Mouse (Mus musculus): ENCODE data around the gene Myzap. TPM values are rescaled to one million over a fixed set of nuclear protein-coding genes. Genes with fewer than 3 reads are reported as not detected.
"Not testable (repeated sequence)": the region's sequence is repeated elsewhere in the genome, so short reads cannot be mapped to it uniquely, and the experiment has no call there.

Gene Myzap
- total RNA-seq (2015; ENCODE audit: low replicate concordance) (1.3 and 2.2 TPM in 2 replicates), total RNA-seq (2017; ENCODE audit: low replicate concordance) (3.6 TPM in 1 of 2 replicates, not detected in the other)

DNA sequence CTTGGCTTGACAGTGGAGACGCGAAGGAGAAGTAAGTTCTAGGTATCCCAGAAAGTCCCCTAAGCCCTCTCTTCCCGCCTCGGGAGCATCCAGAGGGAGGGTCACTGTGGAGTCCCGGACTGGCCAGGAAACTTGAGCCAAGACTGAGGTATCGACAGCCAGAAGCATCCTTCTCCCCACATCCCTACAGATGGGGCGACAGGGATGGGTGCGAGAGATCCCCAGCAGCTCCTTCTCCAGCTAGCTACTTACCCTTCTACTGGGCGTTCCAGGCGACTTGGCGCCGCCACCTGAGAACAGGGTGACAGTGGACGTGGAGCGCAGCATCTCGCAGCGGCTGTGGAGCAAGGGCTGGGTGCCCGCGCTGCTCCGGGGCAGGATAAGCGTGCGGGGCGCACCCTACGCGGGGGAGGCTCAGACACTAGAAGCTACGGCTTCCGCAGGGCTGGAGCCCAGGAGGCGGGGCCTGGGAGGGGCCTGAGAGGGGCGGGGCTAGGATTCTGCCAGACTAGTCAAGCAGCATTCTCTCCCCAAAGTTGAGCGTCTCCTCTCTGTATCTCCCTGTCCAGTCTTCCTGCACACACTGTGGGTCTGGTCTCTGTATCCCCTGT lies at the start of gene Myzap:
Gene Myzap (minus strand): TSS at position 423 of the 611 bp plus-strand sequence.
- ATAC-seq (replicated peaks; ENCODE audit: low FRiP score, poor library complexity, severe bottlenecking), result peak; percentile 79

DNA sequence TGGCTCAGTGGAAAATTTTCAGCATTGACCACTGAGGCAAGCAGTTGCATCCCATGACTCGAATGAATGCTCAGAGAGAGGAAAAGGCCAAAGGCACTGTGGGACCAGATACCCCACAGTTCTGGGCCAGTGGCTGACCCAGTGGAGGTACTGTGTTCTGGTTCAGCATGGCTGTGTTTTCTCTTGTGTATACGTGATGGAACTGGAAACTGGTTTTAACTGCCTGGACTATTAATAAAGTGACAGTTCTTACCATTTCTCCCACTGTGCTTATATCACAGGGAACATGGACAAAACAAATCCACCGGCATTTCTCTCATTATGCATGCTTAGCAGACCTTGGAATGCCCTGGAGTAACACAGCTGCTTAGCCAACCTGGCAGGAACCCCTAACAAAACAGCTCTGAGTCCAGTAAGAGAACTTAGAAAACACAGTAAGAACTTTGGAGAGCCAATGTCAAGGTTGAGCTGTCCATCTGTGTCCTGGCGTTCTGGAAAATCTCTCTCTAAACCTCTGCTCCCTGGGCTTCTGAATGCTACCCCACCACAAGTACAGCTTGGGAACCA lies 48.3 kb upstream of the Myzap start:
- no peak for ATAC-seq (replicated peaks; ENCODE audit: low FRiP score, poor library complexity, severe bottlenecking)

DNA sequence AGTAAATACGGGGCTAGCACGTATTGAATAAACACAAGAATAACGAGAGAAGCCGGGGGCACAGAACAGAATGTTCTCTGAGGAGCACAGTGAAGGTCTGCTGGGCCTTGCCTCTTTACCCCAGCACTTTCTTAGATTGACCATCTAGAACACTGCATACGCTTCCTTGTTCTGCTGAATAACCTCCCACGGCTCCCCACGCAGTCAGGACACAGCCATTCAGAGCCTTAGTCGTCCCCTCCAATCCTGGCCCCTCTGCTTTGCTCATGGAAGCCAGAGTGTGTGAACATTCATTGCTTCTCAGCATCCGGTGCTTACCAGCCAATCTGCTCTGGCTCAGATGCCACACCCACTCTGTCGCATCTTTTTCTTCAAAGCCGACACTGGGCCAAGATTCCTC lies 46.0 kb upstream of the Myzap start:
- ATAC-seq (replicated peaks; ENCODE audit: low FRiP score, poor library complexity, severe bottlenecking), result no peak

DNA sequence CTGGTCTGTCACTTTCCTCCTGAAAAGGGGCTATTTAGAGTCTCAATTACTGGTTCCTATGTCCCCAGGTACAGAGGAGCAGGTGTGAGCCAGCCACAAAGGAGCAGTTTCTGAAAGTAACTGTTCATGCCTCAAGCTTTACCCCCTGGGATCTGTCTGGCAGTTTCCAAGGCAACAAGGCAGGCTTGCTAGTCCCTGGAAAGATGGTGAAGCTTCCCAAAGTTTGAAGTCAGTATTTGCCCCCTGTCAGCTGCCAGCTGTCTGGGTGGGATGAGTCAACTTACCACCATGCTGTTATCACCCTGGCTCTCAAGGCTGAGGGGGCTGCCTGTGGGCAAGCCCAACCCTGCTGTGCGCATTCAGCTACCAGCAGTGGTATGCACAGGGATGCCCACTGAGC lies 44.7 kb upstream of the Myzap start:
- no peak for ATAC-seq (replicated peaks; ENCODE audit: low FRiP score, poor library complexity, severe bottlenecking)

DNA sequence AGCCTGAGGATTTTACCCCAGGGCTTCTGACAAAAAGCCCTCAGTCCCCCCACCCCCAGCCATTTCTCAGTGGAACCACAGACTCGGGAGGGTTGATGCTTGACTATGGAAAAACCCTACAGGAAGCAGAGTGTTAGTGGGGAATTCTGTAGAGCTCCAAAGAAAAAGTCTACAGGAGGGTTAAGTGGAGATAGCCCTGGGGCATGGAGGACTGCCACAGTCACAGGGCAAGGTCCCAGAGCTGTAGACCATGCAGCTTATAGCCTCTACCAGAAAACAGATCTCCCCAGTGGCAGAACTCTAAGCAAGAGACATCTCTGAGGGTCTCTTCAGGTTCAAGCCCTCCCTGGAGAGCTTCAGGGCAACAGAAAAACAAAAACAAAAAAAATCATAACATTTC lies 43.5 kb upstream of the Myzap start:
- ATAC-seq (replicated peaks; ENCODE audit: low FRiP score, poor library complexity, severe bottlenecking), result no peak

DNA sequence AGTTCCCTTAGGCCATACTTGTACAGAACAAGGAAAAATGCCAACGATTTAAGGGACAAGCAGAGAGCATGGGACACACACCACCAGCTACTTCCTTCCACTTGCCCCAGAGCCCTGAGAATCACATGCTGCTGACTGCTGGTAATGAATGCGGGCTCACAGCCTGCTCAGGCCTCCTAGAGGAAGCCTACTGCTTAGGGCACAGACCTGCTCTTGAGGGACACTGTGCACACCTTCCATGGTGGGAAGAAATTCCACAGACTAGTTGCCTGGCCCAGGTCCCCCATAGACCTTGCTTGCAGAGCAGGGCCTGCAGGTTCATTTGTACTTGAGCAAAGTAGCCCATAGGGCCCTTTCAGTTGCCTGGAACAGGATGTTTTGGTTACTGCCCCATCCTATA lies 42.8 kb upstream of the Myzap start:
- no peak for ATAC-seq (replicated peaks; ENCODE audit: low FRiP score, poor library complexity, severe bottlenecking)

DNA sequence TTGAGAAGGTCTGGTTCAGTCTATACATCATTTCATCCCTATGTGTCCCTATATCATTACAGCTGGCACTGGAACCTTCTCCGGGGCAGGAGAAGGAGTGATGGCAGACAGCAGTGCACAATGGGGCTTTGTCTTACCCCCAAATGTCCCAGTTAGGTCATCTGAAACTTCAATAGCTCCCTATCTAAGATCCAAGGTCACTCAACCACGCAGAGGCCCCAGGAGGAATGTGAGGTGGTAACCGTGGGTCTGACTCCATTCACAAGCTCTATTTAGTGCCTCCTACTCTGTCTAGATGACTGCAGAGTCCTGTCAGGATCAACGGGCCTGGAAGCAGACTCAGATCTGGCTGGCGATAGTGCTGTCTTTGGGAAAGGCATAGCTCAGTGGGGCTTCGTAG lies 36.8 kb upstream of the Myzap start:
- ATAC-seq (replicated peaks; ENCODE audit: low FRiP score, poor library complexity, severe bottlenecking), result no peak

DNA sequence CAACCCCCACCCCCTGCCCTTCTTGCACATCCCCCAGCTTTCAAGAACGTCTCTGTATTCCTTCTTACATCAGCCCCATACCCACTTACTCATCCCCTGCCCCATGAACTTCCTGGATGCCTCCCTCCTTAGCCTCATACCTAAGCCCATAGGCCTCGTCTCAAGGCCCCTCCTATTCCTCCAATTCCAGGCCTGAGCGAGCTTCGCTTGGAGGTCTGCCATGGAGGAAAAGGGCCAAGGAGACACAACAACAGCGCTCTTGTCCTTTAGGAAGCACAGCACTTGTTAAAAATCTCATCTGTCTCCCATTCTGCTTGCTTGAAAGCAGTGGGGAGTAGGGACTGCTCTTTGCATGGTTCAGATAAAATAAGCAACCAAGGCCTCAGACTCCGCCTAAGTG lies 36.1 kb upstream of the Myzap start:
- ATAC-seq (replicated peaks; ENCODE audit: low FRiP score, poor library complexity, severe bottlenecking), result no peak

DNA sequence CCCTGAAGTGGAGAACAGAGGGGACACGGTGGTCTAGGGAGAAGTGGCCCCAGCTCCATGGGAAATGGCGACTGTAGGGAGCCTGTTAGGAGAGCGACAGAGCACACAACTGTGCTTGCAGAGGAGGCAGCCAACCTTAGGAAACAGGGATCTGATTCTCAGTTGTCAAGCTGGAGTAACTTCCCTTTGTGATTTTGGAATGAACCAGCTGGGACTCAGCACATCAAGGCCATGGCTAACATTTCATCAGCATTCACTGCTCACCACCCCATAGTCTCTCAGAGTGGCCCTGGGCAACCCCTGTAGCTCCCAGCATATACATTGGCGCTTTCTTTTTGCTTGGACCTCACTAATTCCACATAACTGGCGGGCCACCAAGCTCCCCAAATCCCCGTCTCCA lies 33.8 kb upstream of the Myzap start:
- ATAC-seq (replicated peaks; ENCODE audit: low FRiP score, poor library complexity, severe bottlenecking), result no peak

DNA sequence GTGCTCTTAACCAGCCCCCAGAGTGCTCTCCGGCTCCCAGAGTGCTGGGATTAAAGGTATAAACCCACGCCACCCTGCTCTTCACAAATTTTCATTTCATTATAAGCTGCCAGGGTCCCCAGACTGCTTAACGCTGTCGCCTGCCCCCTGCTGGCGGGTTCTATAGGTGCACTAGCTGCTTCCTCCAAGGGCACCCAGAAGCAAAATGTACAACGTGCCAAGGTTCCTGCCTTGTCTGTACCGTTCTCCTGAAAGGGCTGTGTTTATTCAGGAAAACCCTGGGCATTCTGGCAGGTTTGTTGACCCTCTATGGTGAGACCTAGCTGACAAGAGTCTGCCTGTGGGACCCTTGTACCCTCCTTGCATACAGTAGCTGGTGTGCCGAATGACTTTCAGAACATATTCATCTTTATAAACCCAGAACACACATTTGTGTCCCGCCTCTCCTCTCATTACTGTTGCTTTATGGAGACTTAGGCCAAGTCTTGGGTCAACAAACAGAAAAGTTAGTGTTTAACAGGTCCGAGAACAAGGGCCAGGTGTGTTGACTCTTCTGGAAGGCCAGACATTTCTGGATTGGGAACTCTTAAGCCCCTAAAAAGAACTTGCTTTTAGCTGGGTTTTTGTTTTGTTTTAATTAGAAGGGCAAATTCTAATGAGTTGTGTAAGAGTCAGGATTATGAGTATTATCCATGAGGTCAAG lies 32.8 kb upstream of the Myzap start:
- ATAC-seq (replicated peaks; ENCODE audit: low FRiP score, poor library complexity, severe bottlenecking), result peak; percentile 59; the same call in 1 of the 2 replicates

DNA sequence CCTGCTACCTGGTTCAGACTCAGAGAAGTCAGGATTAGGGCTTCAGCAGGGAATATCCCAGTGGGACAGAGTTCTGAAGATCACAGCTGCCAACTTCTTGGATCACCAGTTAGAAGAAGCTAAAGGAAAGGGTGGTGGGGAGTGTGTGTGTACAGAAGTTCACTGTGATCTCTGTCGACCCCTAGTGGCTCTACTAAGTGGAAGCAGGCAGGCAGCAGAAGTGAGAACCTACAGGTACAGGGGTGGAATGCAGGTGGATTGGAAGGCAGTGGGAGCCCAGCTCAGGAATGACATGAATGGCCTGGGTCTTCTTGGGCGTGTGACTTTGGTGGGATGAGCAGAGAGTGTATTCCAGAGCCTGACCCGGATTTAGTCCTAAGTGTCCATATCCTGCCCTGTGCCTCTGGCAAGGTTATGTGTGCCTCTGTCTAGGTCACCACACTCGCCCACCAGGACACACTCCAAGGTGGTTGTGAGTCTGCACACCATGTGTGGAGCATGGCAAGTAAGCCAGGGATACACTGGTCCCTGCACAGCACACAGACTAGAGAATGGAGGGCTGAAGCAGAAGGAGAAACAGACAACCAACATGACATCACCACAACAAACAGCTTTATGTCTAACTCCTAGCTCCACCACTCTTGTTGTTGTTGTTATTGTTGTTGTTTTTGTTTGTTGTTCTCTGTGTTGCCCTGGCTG lies 31.9 kb upstream of the Myzap start:
- no peak for ATAC-seq (replicated peaks; ENCODE audit: low FRiP score, poor library complexity, severe bottlenecking)

DNA sequence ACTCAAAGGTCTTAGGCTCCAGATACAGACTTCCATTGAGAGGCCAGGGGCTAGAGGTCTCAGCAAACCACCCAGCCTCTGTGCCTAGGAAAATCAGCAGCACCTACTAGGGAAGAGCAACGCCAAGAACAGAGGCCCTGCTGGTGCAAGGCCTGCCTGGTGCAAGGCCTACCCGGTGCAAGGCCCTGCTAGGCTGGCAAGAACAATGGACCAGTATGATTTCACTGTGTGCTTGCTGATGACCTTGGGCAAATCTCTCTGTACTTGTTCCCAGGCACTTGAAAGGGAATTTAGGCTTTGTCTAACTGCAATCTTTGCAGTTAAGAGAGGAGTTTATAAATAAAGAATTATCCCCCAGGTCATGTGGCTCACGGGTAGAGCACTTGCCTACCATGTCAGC lies 30.4 kb upstream of the Myzap start:
- no peak for ATAC-seq (replicated peaks; ENCODE audit: low FRiP score, poor library complexity, severe bottlenecking)

DNA sequence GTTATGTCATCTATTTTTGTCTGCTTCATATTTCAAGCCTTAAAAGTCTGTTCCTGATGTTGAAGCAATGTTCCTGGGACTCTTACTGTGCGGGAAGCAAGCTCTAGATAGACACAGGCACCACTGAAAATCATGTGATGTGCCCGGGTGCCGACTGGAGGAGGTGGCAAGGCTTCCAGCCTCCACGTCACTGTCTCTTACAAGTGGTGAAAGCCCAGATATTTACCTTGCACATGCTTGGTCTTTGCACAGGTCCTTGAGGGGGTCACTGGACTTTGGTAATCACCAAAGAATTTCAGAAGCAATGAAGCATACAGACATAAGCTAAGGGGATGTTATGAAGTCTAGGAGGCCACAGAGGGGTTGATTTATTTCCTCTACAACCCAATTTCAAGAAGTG lies 29.8 kb upstream of the Myzap start:
- no peak for ATAC-seq (replicated peaks; ENCODE audit: low FRiP score, poor library complexity, severe bottlenecking)

DNA sequence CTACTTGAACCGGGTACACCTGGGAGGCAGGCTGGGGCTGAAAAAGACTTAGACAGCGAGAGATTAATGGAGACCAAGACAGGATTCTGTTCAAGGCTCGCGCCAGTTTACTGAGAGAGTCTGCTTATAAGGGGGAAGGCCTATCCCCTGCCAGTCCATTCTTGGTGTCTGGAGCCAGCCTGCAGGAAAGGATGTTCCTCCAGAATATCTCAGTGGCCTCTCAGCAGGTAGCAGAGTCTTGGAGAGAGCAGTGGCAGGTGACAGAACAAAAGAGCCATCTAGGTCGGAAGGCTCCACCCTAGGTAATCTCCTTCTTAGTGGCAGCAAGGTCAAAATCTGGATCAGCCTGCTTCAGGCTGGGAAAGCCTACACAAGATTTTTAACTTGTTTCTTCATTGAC lies 28.0 kb upstream of the Myzap start:
- not testable (repeated sequence) for ATAC-seq (replicated peaks; ENCODE audit: low FRiP score, poor library complexity, severe bottlenecking)

DNA sequence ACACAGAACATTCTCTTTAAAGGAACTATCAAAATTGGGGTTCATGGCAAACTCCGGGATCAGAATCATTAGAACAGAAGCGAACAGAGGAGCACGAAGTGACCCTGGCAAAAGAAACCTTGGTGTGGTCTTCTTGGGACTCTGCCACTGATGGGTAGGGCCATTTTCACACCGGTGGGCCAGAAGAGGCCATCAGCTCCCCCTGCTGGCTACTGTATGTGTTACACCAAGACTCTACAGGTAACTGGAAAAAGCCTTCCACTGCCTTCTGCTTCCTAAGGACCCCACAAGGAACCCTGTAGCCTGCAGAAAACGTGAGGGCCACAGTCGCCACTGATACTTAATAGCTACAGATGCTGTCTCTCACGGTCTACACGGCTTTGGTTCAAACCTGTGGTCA lies 25.2 kb upstream of the Myzap start:
- 0 out of 2 replicates have a peak, but pooled peaks have one; percentile 60 for ATAC-seq (replicated peaks; ENCODE audit: low FRiP score, poor library complexity, severe bottlenecking)

DNA sequence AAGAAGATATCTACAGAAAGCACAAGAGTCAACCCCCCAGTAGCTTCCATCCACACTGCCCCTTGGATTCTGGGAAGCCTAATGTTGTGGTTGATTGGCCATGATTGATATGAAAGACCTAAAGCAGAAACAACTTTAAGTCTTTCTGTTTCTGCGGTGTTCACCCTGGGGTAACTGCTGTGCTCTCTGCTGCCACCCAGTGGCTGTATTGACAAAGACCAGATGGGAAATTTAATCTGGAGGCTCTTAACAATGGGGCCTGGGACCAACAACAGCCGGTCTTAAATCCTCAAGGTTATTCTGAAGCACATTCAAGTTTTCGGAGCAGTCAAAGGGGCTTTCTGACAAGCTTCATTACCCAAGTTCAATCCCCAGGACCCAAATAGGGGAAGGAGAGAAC lies 24.0 kb upstream of the Myzap start:
- 0 out of 2 replicates have a peak, but pooled peaks have one; percentile 50 for ATAC-seq (replicated peaks; ENCODE audit: low FRiP score, poor library complexity, severe bottlenecking)

DNA sequence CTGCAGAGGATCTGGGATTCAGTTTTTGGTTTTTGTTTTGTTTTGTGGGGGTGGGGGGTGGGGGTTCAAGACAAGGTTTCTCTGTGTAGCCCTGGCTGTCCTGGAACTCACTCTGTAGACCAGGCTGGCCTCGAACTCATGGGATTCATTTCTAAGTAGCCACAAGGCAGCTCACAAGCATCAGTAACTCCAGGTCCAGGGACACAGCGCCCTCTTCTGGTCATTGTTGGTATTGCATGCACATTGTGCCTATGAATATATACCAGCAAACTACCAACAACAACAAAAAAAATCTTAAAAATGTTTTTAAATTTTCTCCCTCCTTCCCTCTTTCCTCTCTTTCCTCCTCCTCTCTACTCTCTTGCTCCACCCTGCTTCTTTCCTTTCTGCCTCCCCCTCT lies 22.5 kb upstream of the Myzap start:
- ATAC-seq (replicated peaks; ENCODE audit: low FRiP score, poor library complexity, severe bottlenecking), result no peak

DNA sequence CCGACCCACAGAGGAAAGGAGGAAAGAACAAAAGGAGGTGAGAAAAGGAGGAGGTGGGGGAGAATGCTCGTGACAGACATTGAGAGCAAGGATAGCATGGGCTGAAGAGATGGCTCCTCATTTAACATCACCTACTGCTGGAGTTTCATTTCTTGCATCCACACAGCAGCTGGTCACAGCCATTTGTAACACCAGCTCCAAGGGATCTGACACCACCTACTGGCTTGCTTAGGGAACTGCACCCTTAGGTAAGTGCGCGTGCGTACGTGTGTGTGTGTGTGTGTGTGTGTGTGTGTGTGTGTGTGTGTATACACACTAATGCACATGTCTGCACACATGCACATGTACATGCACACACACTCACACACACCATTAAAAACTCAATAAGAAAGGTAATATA lies 20.8 kb upstream of the Myzap start:
- no peak for ATAC-seq (replicated peaks; ENCODE audit: low FRiP score, poor library complexity, severe bottlenecking)

DNA sequence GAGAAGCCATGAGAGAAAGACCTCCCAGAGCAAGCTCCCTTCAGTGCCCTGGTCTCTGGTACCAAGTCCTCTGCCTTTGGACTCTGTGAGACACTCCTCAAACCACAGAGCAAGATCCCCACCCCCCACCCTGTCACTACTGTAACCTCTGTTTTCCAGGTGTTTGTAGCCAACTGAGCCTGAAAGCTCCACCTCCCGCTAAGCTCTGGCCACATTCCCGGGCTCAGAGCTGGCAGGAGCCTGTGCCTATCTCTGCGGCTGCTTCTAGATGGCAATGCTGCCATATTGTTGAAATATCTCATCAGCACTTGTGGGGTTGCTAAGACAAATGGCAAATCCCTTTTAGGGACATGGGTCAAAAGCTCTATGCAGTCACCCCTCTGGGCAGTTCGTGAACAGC lies 19.7 kb upstream of the Myzap start:
- ATAC-seq (replicated peaks; ENCODE audit: low FRiP score, poor library complexity, severe bottlenecking), result no peak

DNA sequence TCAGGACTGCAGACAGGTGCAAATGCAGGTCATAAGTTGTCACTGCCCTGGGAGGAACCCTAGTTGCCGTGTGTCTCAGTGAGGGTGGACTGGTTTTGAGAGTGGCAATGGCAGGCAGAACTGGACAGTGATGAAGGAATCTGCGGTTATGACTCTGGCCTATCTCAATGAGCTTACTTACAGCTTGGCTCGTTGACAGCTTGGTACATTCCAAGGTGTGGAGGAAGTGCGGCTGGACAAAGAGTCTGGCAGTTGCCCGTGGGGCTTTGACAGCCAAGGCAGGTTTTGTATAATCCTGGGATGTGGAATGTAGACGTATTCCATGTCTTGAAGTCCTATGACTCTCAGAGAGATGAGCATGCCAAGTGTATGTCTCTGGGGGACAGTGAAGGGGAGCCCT lies 16.9 kb upstream of the Myzap start:
- ATAC-seq (replicated peaks; ENCODE audit: low FRiP score, poor library complexity, severe bottlenecking), result no peak
